Mouse (Mus musculus) spleen, adult 2 months (tissue): ENCODE data around the gene Rgs5. TPM values are rescaled to one million over a fixed set of nuclear protein-coding genes. Genes with fewer than 3 reads are reported as not detected.

Experiments used
- DNase-seq, 2 experiments: peaks; one replicate each; pipeline versions ENCODE4 v3.0.0 to v3.0.0-alpha.2; 2012 to 2021; ENCODE audit warnings: low spot score in 2 of 2, low read depth in 1 of 2
- H3K27ac ChIP-seq: fragments of 200-500 bp; 2 replicates; pipeline ENCODE4 v1.5.1; 2012; ENCODE audit warnings: low read length, inconsistent platforms; ENCODE audit not compliant: insufficient read depth
- H3K27me3 ChIP-seq: fragments of 200-500 bp; 2 replicates; pipeline ENCODE4 v1.6.1; 2012; ENCODE audit warnings: mild to moderate bottlenecking, moderate library complexity, low read length, inconsistent platforms; ENCODE audit not compliant: control insufficient read depth, insufficient read depth
- H3K36me3 ChIP-seq: fragments of 200-500 bp; 2 replicates; pipeline ENCODE4 v1.6.1; 2012; ENCODE audit warnings: mild to moderate bottlenecking, low read length, inconsistent platforms; ENCODE audit not compliant: control insufficient read depth, insufficient read depth
- H3K4me1 ChIP-seq: fragments of 200-500 bp; 2 replicates; pipeline ENCODE4 v1.6.1; 2011; ENCODE audit warnings: inconsistent platforms; ENCODE audit not compliant: control insufficient read depth, insufficient read depth, insufficient read length
- H3K4me3 ChIP-seq: fragments of 200-500 bp; 2 replicates; pipeline ENCODE4 v1.5.1; 2011; ENCODE audit warnings: mild to moderate bottlenecking, inconsistent platforms; ENCODE audit not compliant: insufficient read depth, insufficient read length; ENCODE audit errors: extremely low read depth
- CTCF ChIP-seq: fragments of 200-500 bp; IDR thresholded peaks from 2 replicates; pipeline ENCODE4 v1.5.1; 2011; ENCODE audit warnings: mild to moderate bottlenecking, inconsistent platforms; ENCODE audit not compliant: insufficient read depth, insufficient read length, insufficient replicate concordance; ENCODE audit errors: extremely low read depth
- POLR2A ChIP-seq: fragments of 200-500 bp; IDR thresholded peaks from 2 replicates; pipeline ENCODE4 v1.6.1; 2011; ENCODE audit warnings: low read depth, low read length, inconsistent platforms
- WGBS: fragments of 180-500 bp; shearing (Covaris S2); methylation state at CpG from one replicate; pipeline ENCODE4 v1.1.7; 2018; 5-methylcytosine and 5-hydroxymethylcytosine counted together
- polyA plus RNA-seq: library from polyadenylated mRNA; depleted of rRNA; stranded (reverse); fragments of >200 nt; gene quantifications from 2 replicates; pipeline ENCODE4 v1.2.3, GENCODE M21; 2012

Rgs5 gene
- polyA plus RNA-seq, 1 experiment: 0.74 TPM

GRCm38 (mm10) chr1:169685257-169685656 lies 30.0 kb downstream of the Rgs5 start:
- Histone ChIP-seq H3K4me1 (no peaks in the 10 kb centered on the region), H3K4me3 (no peak overlapping the region), H3K36me3 (no peaks in the 10 kb centered on the region), H3K27me3 (no peaks in the 10 kb centered on the region), H3K27ac (no peak overlapping the region)
- DNase-seq: no peak
- no peak for TF ChIP-seq CTCF
- no peak for TF ChIP-seq POLR2A
- 77% methylated on average over 5 of the region's 5 CpGs for WGBS

- Histone ChIP-seq H3K36me3 (no peaks in the 10 kb centered on the region), H3K27me3 (no peaks in the 10 kb centered on the region), H3K4me3 (no peak overlapping the region), H3K27ac (no peak overlapping the region), H3K4me1 (no peaks in the 10 kb centered on the region)
- DNase-seq: no peak
- TF ChIP-seq POLR2A: no peak
- WGBS: 87% methylated on average over 2 of the region's 2 CpGs
These were observed 37.7 kb downstream of the Rgs5 start for GRCm38 (mm10) chr1:169693040-169693439.

DNA sequence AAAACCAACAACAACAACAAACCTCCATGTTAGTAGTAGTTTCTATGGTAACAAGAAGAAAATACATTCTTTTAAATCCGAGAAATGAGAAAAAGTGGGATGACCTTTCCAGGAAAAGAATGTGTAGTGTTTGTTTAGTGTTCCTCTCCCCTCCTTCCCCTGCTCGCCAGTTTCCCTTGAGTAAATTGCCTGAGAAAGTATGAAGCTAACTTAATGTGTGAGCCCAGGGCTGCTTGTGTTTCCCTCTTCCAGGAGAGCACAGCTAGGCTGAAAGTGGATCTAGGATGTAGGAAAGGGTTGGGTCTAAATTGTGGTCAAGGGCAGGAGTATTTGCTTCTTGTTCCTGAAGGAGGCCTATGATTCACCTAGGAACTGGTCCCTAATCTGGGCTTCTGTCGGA lies 38.2 kb downstream of the Rgs5 start:
- H3K4me1 ChIP-seq: no peaks in the 10 kb centered on the region
- H3K27ac ChIP-seq: no peak overlapping the region

GRCm38 (mm10) chr1:169695356-169695755 lies 40.1 kb downstream of the Rgs5 start:
- H3K27me3 ChIP-seq: no peaks in the 10 kb centered on the region
- H3K36me3 ChIP-seq: no peaks in the 10 kb centered on the region
- TF ChIP-seq CTCF: no peak
- no peak for TF ChIP-seq POLR2A
- 84% methylated on average over 3 of the region's 3 CpGs for WGBS
- no peak for DNase-seq
- no peaks in the 10 kb centered on the region for H3K4me1 ChIP-seq
- H3K27ac ChIP-seq: no peak overlapping the region
- H3K4me3 ChIP-seq: no peak overlapping the region

More for the DNA sequence above, 38.2 kb downstream of the Rgs5 start:
- DNase-seq: no peak
- Histone ChIP-seq H3K27me3 (no peaks in the 10 kb centered on the region), H3K4me3 (no peak overlapping the region), H3K36me3 (no peaks in the 10 kb centered on the region)
- no peak for TF ChIP-seq CTCF
- 74% methylated on average over 3 of the region's 3 CpGs for WGBS

DNA sequence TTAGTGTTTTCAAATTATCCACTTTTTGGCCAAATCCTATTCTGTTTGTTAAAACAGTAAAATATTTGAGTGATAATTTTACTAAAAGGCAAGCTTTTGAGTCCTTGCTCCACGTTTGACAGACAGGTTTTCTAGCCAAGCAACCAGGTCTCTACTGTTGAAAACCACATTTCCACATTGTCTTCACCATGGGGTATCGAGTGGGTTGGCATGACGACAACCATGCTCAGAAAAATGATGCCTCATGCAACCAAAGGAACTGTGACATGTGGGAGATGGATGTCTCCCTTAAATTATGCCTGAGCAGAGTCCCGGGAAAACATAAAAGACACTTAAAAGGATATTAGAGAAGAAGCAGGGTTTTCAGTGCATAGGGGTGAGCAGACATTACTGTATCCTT lies 41.9 kb downstream of the Rgs5 start:
- TF ChIP-seq CTCF (no peak), POLR2A (no peak)
- WGBS: 70% methylated on average over 4 of the region's 4 CpGs
- Histone ChIP-seq H3K27me3 (no peaks in the 10 kb centered on the region), H3K36me3 (no peaks in the 10 kb centered on the region), H3K4me1 (no peaks in the 10 kb centered on the region), H3K4me3 (no peak overlapping the region), H3K27ac (no peak overlapping the region)
- no peak for DNase-seq

DNA sequence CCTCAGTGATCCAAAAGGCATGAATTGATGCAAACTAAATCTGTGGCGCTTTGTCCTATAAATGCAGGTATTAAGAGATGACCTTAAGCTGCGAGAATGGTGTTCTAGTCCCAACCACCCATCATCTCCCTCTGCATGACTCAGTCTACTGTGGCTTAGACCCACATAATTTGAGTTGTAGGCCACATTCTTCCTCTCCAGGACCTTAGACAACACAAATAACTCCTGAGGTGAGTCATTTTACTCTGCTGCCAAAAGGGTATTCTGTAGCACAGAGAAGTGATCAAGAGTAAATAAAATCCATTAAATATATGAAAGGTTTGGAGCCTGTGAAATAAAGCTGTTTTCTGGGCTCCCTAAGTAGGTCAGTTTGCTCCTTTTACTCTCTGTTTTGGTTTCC lies 43.9 kb downstream of the Rgs5 start:
- no peaks in the 10 kb centered on the region for H3K27me3 ChIP-seq
- H3K27ac ChIP-seq: no peak overlapping the region
- H3K36me3 ChIP-seq: no peaks in the 10 kb centered on the region
- TF ChIP-seq POLR2A (no peak), CTCF (no peak)
- H3K4me3 ChIP-seq: no peak overlapping the region
- H3K4me1 ChIP-seq: no peaks in the 10 kb centered on the region
- no peak for DNase-seq
- WGBS: 87% methylated on average over 2 of the region's 2 CpGs

- no peak for DNase-seq
- TF ChIP-seq POLR2A (no peak), CTCF (no peak)
- Histone ChIP-seq H3K4me1 (no peaks in the 10 kb centered on the region), H3K4me3 (no peak overlapping the region), H3K27ac (no peak overlapping the region), H3K36me3 (no peaks in the 10 kb centered on the region), H3K27me3 (no peaks in the 10 kb centered on the region)
- 85% methylated on average over 4 of the region's 4 CpGs for WGBS
These were observed 49.2 kb downstream of the Rgs5 start for GRCm38 (mm10) chr1:169704395-169705087.
